Mouse (Mus musculus): Measurements from ENCODE around the gene Btbd35f28. TPM values are rescaled to one million over a fixed set of nuclear protein-coding genes. Genes with fewer than 3 reads are reported as not detected.
"Not testable (repeated sequence)": the region's sequence is repeated elsewhere in the genome, so short reads cannot be mapped to it uniquely, and the experiment has no call there.

The Btbd35f28 gene
- polyA plus RNA-seq (2014; fragmentation: Nextera tagmentation; extraction: Ambion mirVana) = not detected in 2 replicates

DNA sequence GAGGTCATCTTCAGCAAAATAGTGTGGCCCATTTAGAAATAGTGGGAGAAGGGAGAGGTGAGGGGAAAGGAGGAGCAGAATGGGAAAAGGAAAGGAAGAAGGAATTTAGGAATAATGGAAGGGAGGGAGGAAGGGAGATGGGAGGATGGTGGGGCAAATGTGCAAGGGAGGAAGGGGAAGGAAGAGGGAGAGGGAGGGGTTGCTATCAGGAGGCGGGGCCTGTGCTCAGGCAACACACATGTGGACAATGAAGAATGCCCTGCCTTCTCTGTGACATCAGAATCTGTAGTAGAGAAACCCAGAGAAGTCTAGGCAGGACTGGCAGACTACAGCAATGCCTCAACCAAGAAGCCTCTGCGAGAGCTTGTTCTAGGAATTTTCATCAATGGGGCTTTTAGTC, at the start of gene Btbd35f28:
Btbd35f28 (plus strand) TSS at position 301 of the 400 bp plus-strand sequence.
- not testable (repeated sequence) for ATAC-seq (ENCODE audit: low FRiP score, low TSS enrichment); H3K27me3 ChIP-seq (ENCODE audit: control insufficient read depth, insufficient read depth, low read length); H3K9me3 ChIP-seq (ENCODE audit: control insufficient read depth, low read length); H3K4me2 ChIP-seq (replicated peaks; ENCODE audit: low read depth, low read length); H3K9ac ChIP-seq (ENCODE audit: low read depth, low read length); H3K4me3 ChIP-seq (ENCODE audit: low read length); H3K27ac ChIP-seq (ENCODE audit: low read depth, low read length); H3K36me3 ChIP-seq (ENCODE audit: control insufficient read depth, insufficient read depth, low read length); H3K4me1 ChIP-seq (ENCODE audit: control insufficient read depth, insufficient read depth, low read length)
- WGBS = no CpG with 5 or more reads among the region's 2 CpGs

Other genes starting within 250 kb of the Btbd35f28 start
- not detected in 2 replicates for gene Btbd35f16, start 239.6 kb upstream of the Btbd35f28 start, polyA plus RNA-seq (2014; fragmentation: Nextera tagmentation; extraction: Ambion mirVana)
- gene Btbd35f3, start 158.9 kb upstream of the Btbd35f28 start, polyA plus RNA-seq (2014; fragmentation: Nextera tagmentation; extraction: Ambion mirVana) = not detected in 2 replicates
- gene Btbd35f20, start 94.7 kb downstream of the Btbd35f28 start, polyA plus RNA-seq (2014; fragmentation: Nextera tagmentation; extraction: Ambion mirVana) = not detected in 2 replicates
- not detected in 2 replicates for gene Btbd35f17, start 174.1 kb downstream of the Btbd35f28 start, polyA plus RNA-seq (2014; fragmentation: Nextera tagmentation; extraction: Ambion mirVana)